Mouse (Mus musculus) liver, adult 2 months (tissue): ENCODE results near the gene Baz2b.

Experiments used
- CTCF ChIP-seq: fragments of 200-500 bp; IDR thresholded peaks from 2 replicates; pipeline ENCODE4 v1.5.1; 2011; ENCODE audit warnings: low read depth, low read length, control low read depth
- POLR2A ChIP-seq: fragments of 200-500 bp; IDR thresholded peaks from 2 replicates; pipeline ENCODE4 v1.6.1; 2011; ENCODE audit warnings: low read length, control low read depth; ENCODE audit not compliant: insufficient read depth; ENCODE audit errors: extremely low read depth

DNA sequence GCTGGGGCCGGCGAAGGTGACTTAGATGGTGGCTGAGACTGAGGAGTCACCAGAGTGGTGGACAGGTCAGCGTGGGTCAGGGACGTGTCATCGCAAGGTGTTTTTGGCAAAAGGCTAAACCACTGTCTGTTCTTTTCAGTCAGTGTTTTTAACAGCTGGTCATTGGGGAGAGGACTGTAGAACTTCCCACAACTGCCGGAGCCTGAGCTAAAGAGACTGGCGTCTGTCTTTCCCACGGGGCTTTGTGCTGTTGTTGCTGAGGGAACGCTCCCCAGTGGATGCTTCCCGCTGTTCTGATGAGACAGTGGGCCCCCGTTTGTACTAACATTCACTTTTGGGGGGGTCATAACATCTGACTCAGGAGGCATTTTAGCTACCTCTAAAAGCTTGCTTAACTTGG, 296.0 kb downstream of the Baz2b start:
- TF ChIP-seq POLR2A (no peak), CTCF (no peak)
